Mouse (Mus musculus): Measurements from ENCODE around the gene Hpn. TPM values are rescaled to one million over a fixed set of nuclear protein-coding genes. Genes with fewer than 3 reads are reported as not detected.

Hpn gene
- total and polyA plus RNA-seq, 3 experiments, result 0.87 TPM; not detected in 2

GRCm38 (mm10) chr7:31053882-31054447 is 61.1 kb downstream of the Hpn start:
- Histone ChIP-seq H3K27me3 (ENCODE audit: insufficient read depth, low read length) (peaks cover 4% of the 10 kb centered on the region; the same call in 1 of the 2 replicates), H3K4me3 (ENCODE audit: low read depth, low read length) (no peak overlapping the region), H3K4me1 (ENCODE audit: insufficient read depth, low read depth, low read length) (no peaks in the 10 kb centered on the region), H3K36me3 (replicated peaks) (no peaks in the 10 kb centered on the region), H3K9me3 (replicated peaks) (peaks cover 45% of the 10 kb centered on the region)
- ATAC-seq (ENCODE audit: extremely low read depth, insufficient number of reproducible peaks, low FRiP score, poor library complexity, severe bottlenecking) (no peak), DNase-seq (ENCODE audit: low spot score) (no peak)
- no peak for TF ChIP-seq GATA1 (IDR thresholded peaks at IDR 0.05; ENCODE audit: borderline replicate concordance, low read length)
- no peak for TF ChIP-seq TAL1 (conservative IDR thresholded peaks at IDR 0.05; ENCODE audit: low read depth, low read length)
- TF ChIP-seq GATA2 (IDR thresholded peaks at IDR 0.05; ENCODE audit: borderline replicate concordance, low read depth, low read length), result no peak
- TF ChIP-seq CTCF (IDR thresholded peaks at IDR 0.05; ENCODE audit: low read depth, low read length), result no peak
- no peak for TF ChIP-seq POLR2AphosphoS5 (IDR thresholded peaks at IDR 0.05; ENCODE audit: insufficient replicate concordance, low read depth, low read length)

GRCm38 (mm10) chr7:31052636-31053434 is 62.3 kb downstream of the Hpn start:
- H3K9me3 ChIP-seq (replicated peaks), result peaks cover 40% of the 10 kb centered on the region
- H3K4me1 ChIP-seq (ENCODE audit: insufficient read depth, low read depth, low read length), result no peaks in the 10 kb centered on the region
- no peak overlapping the region for H3K4me3 ChIP-seq (ENCODE audit: low read depth, low read length)
- H3K36me3 ChIP-seq (replicated peaks), result no peaks in the 10 kb centered on the region
- TF ChIP-seq GATA1 (IDR thresholded peaks at IDR 0.05; ENCODE audit: borderline replicate concordance, low read length) (no peak), TAL1 (conservative IDR thresholded peaks at IDR 0.05; ENCODE audit: low read depth, low read length) (no peak), POLR2AphosphoS5 (IDR thresholded peaks at IDR 0.05; ENCODE audit: insufficient replicate concordance, low read depth, low read length) (no peak), GATA2 (IDR thresholded peaks at IDR 0.05; ENCODE audit: borderline replicate concordance, low read depth, low read length) (no peak), CTCF (IDR thresholded peaks at IDR 0.05; ENCODE audit: low read depth, low read length) (no peak)
- DNase-seq (ENCODE audit: low spot score), result no peak
- peaks cover 4% of the 10 kb centered on the region; the same call in 1 of the 2 replicates for H3K27me3 ChIP-seq (ENCODE audit: insufficient read depth, low read length)
- no peak for ATAC-seq (ENCODE audit: extremely low read depth, insufficient number of reproducible peaks, low FRiP score, poor library complexity, severe bottlenecking)

- no peaks in the 10 kb centered on the region for H3K36me3 ChIP-seq (replicated peaks)
- TF ChIP-seq TAL1 (conservative IDR thresholded peaks at IDR 0.05; ENCODE audit: low read depth, low read length) (no peak), GATA2 (IDR thresholded peaks at IDR 0.05; ENCODE audit: borderline replicate concordance, low read depth, low read length) (no peak), CTCF (IDR thresholded peaks at IDR 0.05; ENCODE audit: low read depth, low read length) (no peak), POLR2AphosphoS5 (IDR thresholded peaks at IDR 0.05; ENCODE audit: insufficient replicate concordance, low read depth, low read length) (no peak), GATA1 (IDR thresholded peaks at IDR 0.05; ENCODE audit: borderline replicate concordance, low read length) (no peak)
- ATAC-seq (ENCODE audit: extremely low read depth, insufficient number of reproducible peaks, low FRiP score, poor library complexity, severe bottlenecking) (no peak), DNase-seq (ENCODE audit: low spot score) (no peak)
- H3K27me3 ChIP-seq (ENCODE audit: insufficient read depth, low read length), result peaks cover 4% of the 10 kb centered on the region; the same call in 1 of the 2 replicates
- peaks cover 36% of the 10 kb centered on the region for H3K9me3 ChIP-seq (replicated peaks)
- H3K4me1 ChIP-seq (ENCODE audit: insufficient read depth, low read depth, low read length), result no peaks in the 10 kb centered on the region
- H3K4me3 ChIP-seq (ENCODE audit: low read depth, low read length), result no peak overlapping the region
Observed at GRCm38 (mm10) chr7:31052251-31052635, 62.8 kb downstream of the Hpn start.

GRCm38 (mm10) chr7:31051321-31052021 is 63.6 kb downstream of the Hpn start, which contains the start of gene Fxyd7:
TSS of gene Fxyd7 (minus strand) at chr7:31051467.
- Histone ChIP-seq H3K4me1 (ENCODE audit: insufficient read depth, low read depth, low read length) (no peaks in the 10 kb centered on the region), H3K9me3 (replicated peaks) (peaks cover 36% of the 10 kb centered on the region), H3K4me3 (ENCODE audit: low read depth, low read length) (no peak within 1 kb of the TSS), H3K27me3 (ENCODE audit: insufficient read depth, low read length) (peaks cover 4% of the 10 kb centered on the region; the same call in 1 of the 2 replicates), H3K36me3 (replicated peaks) (no peaks in the 10 kb centered on the region)
- TF ChIP-seq GATA2 (IDR thresholded peaks at IDR 0.05; ENCODE audit: borderline replicate concordance, low read depth, low read length) (no peak), POLR2AphosphoS5 (IDR thresholded peaks at IDR 0.05; ENCODE audit: insufficient replicate concordance, low read depth, low read length) (no peak), TAL1 (conservative IDR thresholded peaks at IDR 0.05; ENCODE audit: low read depth, low read length) (no peak), GATA1 (IDR thresholded peaks at IDR 0.05; ENCODE audit: borderline replicate concordance, low read length) (no peak), CTCF (IDR thresholded peaks at IDR 0.05; ENCODE audit: low read depth, low read length) (no peak)
- ATAC-seq (ENCODE audit: extremely low read depth, insufficient number of reproducible peaks, low FRiP score, poor library complexity, severe bottlenecking), result no peak
- DNase-seq (ENCODE audit: low spot score), result no peak

GRCm38 (mm10) chr7:31050921-31051320 is 64.2 kb downstream of the Hpn start:
- no peak for TF ChIP-seq GATA2 (IDR thresholded peaks at IDR 0.05; ENCODE audit: borderline replicate concordance, low read depth, low read length)
- TF ChIP-seq CTCF (IDR thresholded peaks at IDR 0.05; ENCODE audit: low read depth, low read length), result no peak

GRCm38 (mm10) chr7:31050487-31050886 is 64.6 kb downstream of the Hpn start:
- no peaks in the 10 kb centered on the region for H3K4me1 ChIP-seq (ENCODE audit: insufficient read depth, low read depth, low read length)
- DNase-seq (ENCODE audit: low spot score), result no peak
- no peak for ATAC-seq (ENCODE audit: extremely low read depth, insufficient number of reproducible peaks, low FRiP score, poor library complexity, severe bottlenecking)
- no peak overlapping the region for H3K4me3 ChIP-seq (ENCODE audit: low read depth, low read length)
- TF ChIP-seq GATA1 (IDR thresholded peaks at IDR 0.05; ENCODE audit: borderline replicate concordance, low read length) (no peak), CTCF (IDR thresholded peaks at IDR 0.05; ENCODE audit: low read depth, low read length) (no peak), TAL1 (conservative IDR thresholded peaks at IDR 0.05; ENCODE audit: low read depth, low read length) (no peak), POLR2AphosphoS5 (IDR thresholded peaks at IDR 0.05; ENCODE audit: insufficient replicate concordance, low read depth, low read length) (no peak), GATA2 (IDR thresholded peaks at IDR 0.05; ENCODE audit: borderline replicate concordance, low read depth, low read length) (no peak)
- peaks cover 4% of the 10 kb centered on the region; the same call in 1 of the 2 replicates for H3K27me3 ChIP-seq (ENCODE audit: insufficient read depth, low read length)
- no peaks in the 10 kb centered on the region for H3K36me3 ChIP-seq (replicated peaks)
- H3K9me3 ChIP-seq (replicated peaks), result peaks cover 34% of the 10 kb centered on the region

More at GRCm38 (mm10) chr7:31050921-31051320, 64.2 kb downstream of the Hpn start:
- H3K4me1 ChIP-seq (ENCODE audit: insufficient read depth, low read depth, low read length), result no peaks in the 10 kb centered on the region
- peaks cover 4% of the 10 kb centered on the region; the same call in 1 of the 2 replicates for H3K27me3 ChIP-seq (ENCODE audit: insufficient read depth, low read length)
- H3K4me3 ChIP-seq (ENCODE audit: low read depth, low read length), result no peak overlapping the region
- DNase-seq (ENCODE audit: low spot score) (no peak), ATAC-seq (ENCODE audit: extremely low read depth, insufficient number of reproducible peaks, low FRiP score, poor library complexity, severe bottlenecking) (no peak)
- peaks cover 34% of the 10 kb centered on the region for H3K9me3 ChIP-seq (replicated peaks)
- H3K36me3 ChIP-seq (replicated peaks), result no peaks in the 10 kb centered on the region

Measured in G1E (cell line).